Mouse (Mus musculus): ENCODE measurements around the gene Clock. TPM values are rescaled to one million over a fixed set of nuclear protein-coding genes. Genes with fewer than 3 reads are reported as not detected.

The Clock gene
- polyA plus RNA-seq, 1 experiment from 2014 or later, result 10.2 TPM

DNA sequence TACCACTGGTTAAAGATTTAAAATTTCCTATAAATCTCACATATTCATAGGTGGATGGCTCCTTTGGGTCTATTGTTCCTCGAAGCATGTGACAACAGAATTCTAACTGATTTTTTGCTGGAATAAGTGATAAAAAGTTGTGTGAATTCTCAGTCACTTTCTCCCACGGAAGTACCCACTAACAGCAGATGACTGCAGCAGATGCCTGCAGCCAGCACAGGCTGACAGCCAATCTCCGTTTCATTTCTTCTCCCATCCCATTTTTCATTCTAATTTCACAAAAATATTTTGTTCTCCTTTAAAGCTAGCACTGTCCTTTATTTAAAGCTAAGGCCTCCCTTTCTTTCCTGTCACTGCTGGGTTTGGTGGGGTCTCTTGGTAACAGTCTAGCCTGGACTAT, 59.2 kb downstream of the Clock start:
- 91% methylated on average over 3 of the region's 3 CpGs for WGBS
- Histone ChIP-seq H3K9me3 (no peaks in the 10 kb centered on the region), H3K27me3 (ENCODE audit: poor library complexity, severe bottlenecking) (no peaks in the 10 kb centered on the region), H3K4me1 (no peaks in the 10 kb centered on the region), H3K36me3 (replicated peaks) (peaks cover 25% of the 10 kb centered on the region), H3K4me3 (no peak overlapping the region), H3K27ac (no peak overlapping the region)
- DNase-seq (ENCODE audit: extremely low spot score, low spot score), result no peak

- Histone ChIP-seq H3K4me1 (no peaks in the 10 kb centered on the region), H3K9me3 (no peaks in the 10 kb centered on the region), H3K27me3 (ENCODE audit: poor library complexity, severe bottlenecking) (no peaks in the 10 kb centered on the region), H3K36me3 (replicated peaks) (peaks cover 34% of the 10 kb centered on the region), H3K4me3 (no peak overlapping the region), H3K27ac (no peak overlapping the region)
- 93% methylated on average over 10 of the region's 10 CpGs for WGBS
- no peak for DNase-seq (ENCODE audit: extremely low spot score, low spot score)
Measured at GRCm38 (mm10) chr5:76244430-76244829, 60.2 kb downstream of the Clock start.

GRCm38 (mm10) chr5:76243929-76244328, 60.7 kb downstream of the Clock start:
- Histone ChIP-seq H3K9me3 (no peaks in the 10 kb centered on the region), H3K4me3 (no peak overlapping the region), H3K36me3 (replicated peaks) (peaks cover 37% of the 10 kb centered on the region), H3K27me3 (ENCODE audit: poor library complexity, severe bottlenecking) (no peaks in the 10 kb centered on the region), H3K4me1 (no peaks in the 10 kb centered on the region), H3K27ac (no peak overlapping the region)
- 97% methylated on average over 4 of the region's 4 CpGs for WGBS
- DNase-seq (ENCODE audit: extremely low spot score, low spot score), result no peak

GRCm38 (mm10) chr5:76243274-76243673, 61.3 kb downstream of the Clock start:
- H3K9me3 ChIP-seq, result no peaks in the 10 kb centered on the region
- H3K27ac ChIP-seq, result no peak overlapping the region
- no peak overlapping the region for H3K4me3 ChIP-seq
- H3K36me3 ChIP-seq (replicated peaks), result peaks cover 42% of the 10 kb centered on the region
- H3K27me3 ChIP-seq (ENCODE audit: poor library complexity, severe bottlenecking), result no peaks in the 10 kb centered on the region
- WGBS, result 90% methylated on average over 3 of the region's 3 CpGs
- H3K4me1 ChIP-seq, result no peaks in the 10 kb centered on the region
- no peak for DNase-seq (ENCODE audit: extremely low spot score, low spot score)

- no peak for DNase-seq (ENCODE audit: extremely low spot score, low spot score)
- no peak overlapping the region for H3K4me3 ChIP-seq
- H3K9me3 ChIP-seq, result no peaks in the 10 kb centered on the region
- no peak overlapping the region for H3K27ac ChIP-seq
- peaks cover 73% of the 10 kb centered on the region for H3K36me3 ChIP-seq (replicated peaks)
- H3K4me1 ChIP-seq, result no peaks in the 10 kb centered on the region
- no peaks in the 10 kb centered on the region for H3K27me3 ChIP-seq (ENCODE audit: poor library complexity, severe bottlenecking)
- 93% methylated on average over 13 of the region's 13 CpGs for WGBS
Measured at GRCm38 (mm10) chr5:76231171-76231855, 73.3 kb downstream of the Clock start.

DNA sequence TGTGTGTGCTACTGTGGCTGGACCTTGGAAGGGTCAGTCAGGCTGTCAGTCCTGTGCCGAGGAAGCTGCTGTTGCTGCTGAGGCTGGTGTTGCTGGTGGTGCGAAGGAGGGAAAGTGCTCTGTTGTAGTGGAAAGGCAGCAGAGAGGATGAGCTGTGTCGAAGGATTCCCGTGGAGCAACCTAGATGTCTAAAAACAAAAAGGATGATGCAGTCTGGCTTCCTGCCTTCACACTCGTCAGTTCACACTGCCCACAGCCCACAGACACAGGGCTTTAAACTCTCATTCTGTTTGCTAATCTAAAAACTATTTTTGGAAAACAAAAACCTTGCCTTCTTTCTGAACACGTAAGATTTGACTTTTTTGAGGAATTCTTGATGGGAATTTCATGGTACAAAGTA, 87.9 kb downstream of the Clock start:
- H3K9me3 ChIP-seq, result no peaks in the 10 kb centered on the region
- no peak for DNase-seq (ENCODE audit: extremely low spot score, low spot score)
- 90% methylated on average over 6 of the region's 6 CpGs for WGBS
- H3K27me3 ChIP-seq (ENCODE audit: poor library complexity, severe bottlenecking), result no peaks in the 10 kb centered on the region
- H3K27ac ChIP-seq, result no peak overlapping the region
- H3K4me3 ChIP-seq, result no peak overlapping the region
- H3K36me3 ChIP-seq (replicated peaks), result peaks cover 43% of the 10 kb centered on the region
- no peaks in the 10 kb centered on the region for H3K4me1 ChIP-seq

GRCm38 (mm10) chr5:76208066-76208465, 96.5 kb downstream of the Clock start:
- H3K4me1 ChIP-seq, result no peaks in the 10 kb centered on the region
- H3K9me3 ChIP-seq, result no peaks in the 10 kb centered on the region
- no peak for DNase-seq (ENCODE audit: extremely low spot score, low spot score)
- H3K4me3 ChIP-seq, result no peak overlapping the region
- H3K27me3 ChIP-seq (ENCODE audit: poor library complexity, severe bottlenecking), result no peaks in the 10 kb centered on the region
- WGBS, result 92% methylated on average over 5 of the region's 5 CpGs
- H3K36me3 ChIP-seq (replicated peaks), result peaks cover 95% of the 10 kb centered on the region
- H3K27ac ChIP-seq, result no peak overlapping the region

GRCm38 (mm10) chr5:76205886-76206285, 98.7 kb downstream of the Clock start:
- Histone ChIP-seq H3K4me1 (no peaks in the 10 kb centered on the region), H3K27ac (no peak overlapping the region), H3K9me3 (no peaks in the 10 kb centered on the region), H3K27me3 (ENCODE audit: poor library complexity, severe bottlenecking) (no peaks in the 10 kb centered on the region), H3K4me3 (no peak overlapping the region), H3K36me3 (replicated peaks) (peaks cover 98% of the 10 kb centered on the region)
- 91% methylated on average over 2 of the region's 2 CpGs for WGBS
- no peak for DNase-seq (ENCODE audit: extremely low spot score, low spot score)

DNA sequence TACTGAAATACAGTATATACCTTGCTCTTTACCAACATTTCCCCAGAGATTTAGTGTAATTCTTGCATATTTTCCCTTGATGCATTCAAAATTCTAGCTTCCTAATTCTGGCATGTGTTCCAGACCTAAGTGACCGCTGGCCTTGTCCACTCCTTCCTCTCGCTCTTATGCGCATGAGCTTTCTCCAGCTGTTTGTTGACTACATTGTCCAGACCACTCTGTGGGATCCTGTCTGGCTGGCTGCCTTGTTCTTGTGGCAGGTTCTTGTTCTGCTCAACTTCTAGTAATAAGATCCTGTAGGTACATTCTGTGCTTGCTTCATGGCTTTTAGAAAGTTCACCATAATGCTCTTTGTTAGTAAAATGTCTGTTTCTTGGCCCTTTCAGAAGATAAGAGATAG, 101.4 kb downstream of the Clock start:
- Histone ChIP-seq H3K27ac (no peak overlapping the region), H3K9me3 (no peaks in the 10 kb centered on the region), H3K27me3 (ENCODE audit: poor library complexity, severe bottlenecking) (no peaks in the 10 kb centered on the region), H3K36me3 (replicated peaks) (peaks cover 98% of the 10 kb centered on the region), H3K4me3 (no peak overlapping the region), H3K4me1 (no peaks in the 10 kb centered on the region)
- WGBS, result 97% methylated on average over 3 of the region's 3 CpGs
- DNase-seq (ENCODE audit: extremely low spot score, low spot score), result no peak

DNA sequence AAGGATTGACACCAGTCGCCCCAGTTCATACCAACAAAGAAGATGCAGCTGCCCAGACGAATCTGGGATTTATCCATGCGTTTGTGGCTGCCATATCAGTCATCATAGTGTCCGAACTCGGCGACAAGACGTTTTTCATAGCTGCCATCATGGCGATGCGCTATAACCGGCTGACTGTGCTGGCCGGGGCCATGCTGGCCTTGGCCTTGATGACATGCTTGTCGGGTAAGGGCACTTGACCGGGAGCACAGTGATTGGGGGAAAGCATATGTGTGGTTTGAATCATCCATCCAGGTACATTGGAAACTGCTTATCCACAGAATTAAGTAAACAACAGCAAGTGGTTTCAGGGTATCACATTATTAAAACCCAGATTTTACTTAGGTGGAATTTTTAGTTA, 105.2 kb downstream of the Clock start:
- Histone ChIP-seq H3K27me3 (ENCODE audit: poor library complexity, severe bottlenecking) (no peaks in the 10 kb centered on the region), H3K4me1 (no peaks in the 10 kb centered on the region), H3K36me3 (replicated peaks) (peaks cover 95% of the 10 kb centered on the region), H3K27ac (no peak overlapping the region), H3K4me3 (no peak overlapping the region), H3K9me3 (no peaks in the 10 kb centered on the region)
- 96% methylated on average over 13 of the region's 13 CpGs for WGBS
- DNase-seq (ENCODE audit: extremely low spot score, low spot score), result no peak

GRCm38 (mm10) chr5:76194377-76194945, 110.1 kb downstream of the Clock start:
- no peak for DNase-seq (ENCODE audit: extremely low spot score, low spot score)
- no peaks in the 10 kb centered on the region for H3K27me3 ChIP-seq (ENCODE audit: poor library complexity, severe bottlenecking)
- 92% methylated on average over 6 of the region's 6 CpGs for WGBS
- peaks cover 4% of the 10 kb centered on the region; the same call in 1 of the 2 replicates for H3K4me1 ChIP-seq
- H3K4me3 ChIP-seq, result no peak overlapping the region
- peaks cover 83% of the 10 kb centered on the region for H3K36me3 ChIP-seq (replicated peaks)
- H3K9me3 ChIP-seq, result no peaks in the 10 kb centered on the region
- H3K27ac ChIP-seq, result no peak overlapping the region

DNA sequence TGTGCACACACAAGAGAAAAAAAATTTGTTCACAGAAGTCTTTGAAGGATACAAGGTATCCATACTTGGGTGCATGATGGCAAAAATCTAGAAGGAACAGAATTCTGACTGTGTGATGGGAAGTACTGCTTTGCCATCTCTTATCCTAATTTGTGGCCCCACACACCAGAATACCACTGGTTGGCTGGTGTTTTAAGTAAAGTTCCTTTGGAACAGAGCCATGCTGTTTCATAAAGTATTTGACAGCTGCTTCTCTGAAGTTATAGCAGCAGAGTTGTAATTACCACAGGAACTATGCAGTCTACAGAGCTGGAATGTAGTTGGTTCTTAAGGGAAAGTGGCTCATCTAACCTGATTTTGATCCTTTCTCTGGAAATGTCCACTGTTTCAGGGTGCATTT, 111.5 kb downstream of the Clock start:
- no peaks in the 10 kb centered on the region for H3K9me3 ChIP-seq
- H3K36me3 ChIP-seq (replicated peaks), result peaks cover 75% of the 10 kb centered on the region
- no peak for DNase-seq (ENCODE audit: extremely low spot score, low spot score)
- no peak overlapping the region for H3K4me3 ChIP-seq
- H3K27me3 ChIP-seq (ENCODE audit: poor library complexity, severe bottlenecking), result no peaks in the 10 kb centered on the region
- no peak overlapping the region for H3K27ac ChIP-seq
- H3K4me1 ChIP-seq, result peaks cover 10% of the 10 kb centered on the region; the same call in 1 of the 2 replicates

DNA sequence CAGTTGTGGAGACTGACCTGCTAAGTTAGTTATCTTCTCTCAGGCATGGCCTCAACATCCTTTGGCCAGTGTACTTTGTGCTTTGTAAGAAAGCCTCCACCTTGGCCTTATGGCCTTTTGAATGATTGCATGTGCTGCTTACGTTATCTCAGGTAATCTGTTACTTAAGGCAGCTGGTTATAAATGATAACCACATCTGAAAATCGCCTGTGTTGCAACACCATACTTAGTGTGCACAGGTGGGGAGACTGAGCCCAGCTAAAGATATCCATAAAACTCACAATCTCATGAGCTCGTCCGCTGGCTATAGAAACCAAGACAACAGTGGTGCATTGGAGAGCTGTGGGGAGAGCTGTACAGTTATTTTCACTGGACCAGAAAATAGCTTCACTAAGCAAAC, 114.0 kb downstream of the Clock start:
- Histone ChIP-seq H3K4me3 (no peak overlapping the region), H3K9me3 (no peaks in the 10 kb centered on the region), H3K36me3 (replicated peaks) (peaks cover 73% of the 10 kb centered on the region), H3K27ac (no peak overlapping the region), H3K27me3 (ENCODE audit: poor library complexity, severe bottlenecking) (no peaks in the 10 kb centered on the region), H3K4me1 (peaks cover 18% of the 10 kb centered on the region)
- DNase-seq (ENCODE audit: extremely low spot score, low spot score), result no peak
- 96% methylated on average over 4 of the region's 4 CpGs for WGBS
